Mouse (Mus musculus): Measurements from ENCODE around the gene Tmem89.

Tmem89 gene

GRCm38 (mm10) chr9:108914491-108914890, at the start of gene Tmem89:
Gene Tmem89 (plus strand): TSS chr9:108914619.
- DNase-seq (ENCODE audit: low spot score in 2 of 2): peak; percentile 41 to 45

DNA sequence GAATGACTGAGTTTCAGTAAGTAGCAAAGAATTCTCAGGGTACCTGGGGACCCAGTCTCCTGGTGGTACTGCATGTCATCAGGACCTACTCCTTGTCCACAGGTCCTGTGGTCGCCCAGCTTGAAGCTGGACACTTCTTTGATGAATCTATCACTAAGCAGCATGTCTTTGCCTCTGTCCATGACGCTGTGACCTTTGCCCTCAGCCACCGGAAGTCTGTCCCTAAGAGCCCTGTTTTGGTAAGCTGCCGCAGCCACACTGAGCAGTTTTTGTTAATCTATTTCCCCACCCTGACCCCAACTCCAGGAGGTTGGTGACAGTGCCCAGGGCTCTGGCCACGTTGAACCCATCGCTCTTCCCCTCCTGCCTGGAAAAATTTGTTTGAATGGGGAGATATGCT, 2.1 kb upstream of the Tmem89 start:
- no peak for DNase-seq (ENCODE audit: low spot score in 2 of 2)

DNA sequence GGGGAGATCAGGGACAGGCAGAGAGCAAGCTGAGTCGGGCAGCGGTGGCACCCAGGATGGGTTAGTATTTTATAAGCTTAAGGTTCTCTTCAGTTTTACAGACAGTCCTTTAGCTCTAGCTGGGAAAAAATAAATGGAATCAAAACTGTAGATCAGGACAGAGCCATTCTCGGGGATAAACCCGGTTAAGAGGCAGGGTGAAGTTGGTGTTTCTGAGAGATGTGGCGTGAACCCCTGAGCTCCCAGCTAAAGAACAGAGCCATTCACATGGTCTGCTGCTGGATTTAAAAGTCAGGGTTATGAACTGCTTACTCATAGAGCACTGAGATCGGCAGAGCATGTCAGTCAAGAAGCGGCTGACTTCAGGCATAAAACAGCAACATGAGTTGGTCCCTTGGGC, 1.3 kb upstream of the Tmem89 start:
- no peak for DNase-seq (ENCODE audit: low spot score in 2 of 2)

- no peak for DNase-seq (ENCODE audit: low spot score in 2 of 2)
These were observed 798 bp upstream of the Tmem89 start for GRCm38 (mm10) chr9:108913621-108914020.

DNA sequence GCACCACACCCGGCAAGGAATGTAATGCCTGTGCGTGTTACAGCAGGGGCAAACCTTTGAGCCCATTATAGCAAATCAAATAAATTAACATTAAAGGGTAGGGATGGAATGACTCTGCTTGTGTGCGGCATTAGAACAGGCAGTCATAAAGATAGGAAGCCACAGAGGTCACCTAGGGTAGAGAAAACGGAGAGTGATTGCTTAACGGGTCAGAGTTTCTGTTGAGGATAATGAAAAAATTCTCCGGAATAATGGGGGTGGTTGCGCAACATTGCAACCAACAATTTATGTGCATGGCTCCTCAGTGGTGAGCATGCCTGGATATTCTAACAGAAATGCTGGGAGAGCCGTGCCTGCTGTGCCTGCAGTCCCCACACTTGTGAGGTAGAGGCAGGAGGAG, 11.5 kb downstream of the Tmem89 start:
- no peak for DNase-seq (ENCODE audit: low spot score in 2 of 2)

GRCm38 (mm10) chr9:108928424-108928823, 14.0 kb downstream of the Tmem89 start:
- no peak for DNase-seq (ENCODE audit: low spot score in 2 of 2)

- DNase-seq (ENCODE audit: low spot score in 2 of 2): no peak
These were observed 21.6 kb downstream of the Tmem89 start for GRCm38 (mm10) chr9:108935991-108936390.

DNA sequence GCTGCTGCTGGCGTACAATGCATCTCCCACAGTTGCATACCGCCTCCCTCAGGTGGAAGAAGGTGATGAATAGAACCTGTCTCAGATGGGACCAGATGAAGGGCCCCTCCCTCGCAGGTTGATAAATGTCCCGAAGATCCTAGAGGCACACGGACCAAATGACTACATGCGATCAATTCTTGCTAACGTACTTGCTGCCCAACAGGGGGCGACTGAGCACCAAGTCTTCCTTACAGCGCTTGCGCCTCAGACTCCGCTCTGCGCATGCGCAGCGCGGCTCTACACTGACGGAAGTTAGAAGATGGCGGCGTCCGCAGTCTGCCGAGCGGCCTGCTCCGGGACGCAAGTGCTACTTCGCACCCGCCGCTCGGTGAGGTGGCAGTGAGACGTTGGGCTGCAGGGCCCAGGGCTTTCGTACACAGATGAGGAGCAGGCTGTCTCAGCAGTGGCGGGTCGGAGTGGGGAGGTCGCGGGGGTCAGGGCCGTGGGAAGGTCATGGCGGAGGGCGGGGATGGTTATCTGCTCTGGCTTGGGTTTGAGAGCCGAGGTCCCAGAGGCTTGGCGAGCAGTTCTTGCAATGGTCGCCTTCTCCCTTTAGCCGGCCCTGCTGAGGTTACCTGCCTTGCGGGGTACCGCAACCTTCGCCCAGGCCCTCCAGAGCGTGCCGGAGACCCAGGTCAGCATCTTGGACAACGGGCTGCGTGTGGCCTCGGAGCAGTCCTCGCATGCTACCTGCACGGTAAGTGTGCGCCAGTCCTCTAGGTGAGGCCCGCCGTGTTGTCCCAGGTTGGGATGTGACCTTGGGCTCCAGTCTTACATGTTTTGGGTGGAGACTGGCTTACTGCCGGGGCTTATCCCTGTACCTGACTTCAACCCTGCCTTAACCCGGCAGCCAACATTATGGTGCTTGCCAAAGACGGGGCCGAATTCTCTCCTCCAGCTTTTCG, 22.3 kb downstream of the Tmem89 start, which contains the start of gene Uqcrc1:
Gene Uqcrc1 (plus strand): TSS at position 216 of the 947 bp plus-strand sequence.
- DNase-seq (ENCODE audit: low spot score in 2 of 2): peak; percentile 89 to 90

GRCm38 (mm10) chr9:108945111-108945510, 30.7 kb downstream of the Tmem89 start:
- DNase-seq (ENCODE audit: low spot score in 2 of 2): no peak

GRCm38 (mm10) chr9:108945608-108946007, 31.2 kb downstream of the Tmem89 start:
- DNase-seq (ENCODE audit: low spot score in 2 of 2): no peak

GRCm38 (mm10) chr9:108949231-108949966, 35.0 kb downstream of the Tmem89 start:
- DNase-seq (ENCODE audit: low spot score in 2 of 2): no peak

DNA sequence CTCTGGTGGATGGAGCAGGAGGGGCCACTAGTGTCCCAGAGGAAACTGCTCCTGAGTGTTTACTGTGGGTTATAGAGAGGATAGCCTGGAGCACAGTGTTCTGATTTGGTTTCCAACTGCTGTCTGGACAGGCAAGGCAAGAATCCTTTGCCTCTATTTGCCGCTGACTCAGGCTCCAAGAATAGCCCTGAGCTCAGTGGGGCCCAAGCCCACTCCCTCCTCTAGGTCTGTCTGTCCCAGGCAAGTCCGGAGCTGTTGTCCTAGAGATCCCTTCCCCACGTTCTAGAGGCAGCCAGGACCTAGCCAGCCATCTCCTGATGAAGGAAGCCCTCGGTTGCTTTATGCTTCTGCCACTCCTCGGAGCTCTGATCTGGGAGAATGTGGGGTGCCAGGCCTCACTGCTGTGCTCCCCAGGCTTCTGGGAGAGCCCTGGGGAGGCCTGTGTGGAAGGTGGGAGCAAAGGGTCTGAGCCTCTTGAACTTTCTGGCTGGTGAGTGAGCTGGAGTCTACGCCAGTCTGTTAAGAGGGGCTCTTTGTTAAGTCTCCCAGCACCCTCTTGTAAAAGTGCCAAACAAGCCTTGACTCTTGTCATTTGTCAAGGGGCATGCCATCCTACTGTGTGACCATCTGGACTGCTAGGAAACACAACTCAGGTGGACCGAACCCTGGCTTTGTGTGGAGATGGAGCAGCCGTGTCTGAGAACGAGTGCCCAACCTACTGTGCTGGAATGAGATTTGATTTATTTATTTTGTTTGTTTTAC, 35.7 kb downstream of the Tmem89 start:
- DNase-seq (ENCODE audit: low spot score in 2 of 2): no peak

DNA sequence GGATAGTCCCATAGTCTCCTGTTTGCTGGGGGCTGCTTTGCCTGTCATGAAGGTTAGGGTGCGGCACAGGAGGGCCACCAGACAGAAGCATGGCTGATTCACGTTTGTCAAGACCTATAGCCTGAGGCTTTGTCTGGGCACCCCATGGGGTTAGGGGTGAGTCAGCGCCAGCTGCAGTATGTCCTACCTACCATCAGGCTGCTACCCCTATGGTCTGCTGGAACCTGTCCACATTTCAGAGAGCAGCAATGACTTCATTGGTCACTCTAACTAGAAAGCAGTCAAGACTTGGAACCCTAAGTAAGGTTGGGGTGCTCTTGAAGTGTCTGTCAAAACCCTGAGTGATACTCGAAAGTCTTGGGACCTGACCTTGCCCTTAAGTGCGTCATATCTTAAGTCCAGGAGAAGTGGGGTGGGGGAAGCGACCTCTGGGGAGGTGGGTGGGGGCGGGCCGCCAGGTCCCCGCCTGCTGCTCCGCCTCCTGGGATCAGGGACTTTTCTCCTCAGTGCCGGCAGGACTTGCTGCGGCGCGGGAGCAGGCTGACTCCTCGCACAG, 38.7 kb downstream of the Tmem89 start, which contains the start of gene Col7a1:
Gene Col7a1 (plus strand): TSS at position 506 of the 556 bp plus-strand sequence.
- DNase-seq (ENCODE audit: low spot score in 2 of 2): no peak

DNA sequence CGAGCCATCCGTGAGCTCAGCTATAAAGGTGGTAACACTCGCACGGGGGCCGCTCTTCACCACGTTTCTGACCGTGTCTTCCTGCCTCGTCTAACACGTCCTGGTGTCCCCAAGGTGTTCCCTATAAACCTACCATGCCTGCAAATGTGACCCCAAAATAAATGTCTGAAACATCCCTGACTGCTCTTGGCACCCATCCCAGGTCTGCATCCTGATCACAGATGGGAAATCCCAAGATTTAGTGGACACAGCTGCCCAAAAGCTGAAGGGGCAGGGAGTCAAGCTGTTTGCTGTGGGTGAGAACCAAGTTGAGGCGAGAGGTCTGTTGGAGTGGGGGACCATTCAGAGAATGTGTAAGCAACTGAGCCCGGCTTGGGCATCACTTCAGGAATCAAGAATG, 40.8 kb downstream of the Tmem89 start:
- DNase-seq (ENCODE audit: low spot score in 2 of 2): no peak

DNA sequence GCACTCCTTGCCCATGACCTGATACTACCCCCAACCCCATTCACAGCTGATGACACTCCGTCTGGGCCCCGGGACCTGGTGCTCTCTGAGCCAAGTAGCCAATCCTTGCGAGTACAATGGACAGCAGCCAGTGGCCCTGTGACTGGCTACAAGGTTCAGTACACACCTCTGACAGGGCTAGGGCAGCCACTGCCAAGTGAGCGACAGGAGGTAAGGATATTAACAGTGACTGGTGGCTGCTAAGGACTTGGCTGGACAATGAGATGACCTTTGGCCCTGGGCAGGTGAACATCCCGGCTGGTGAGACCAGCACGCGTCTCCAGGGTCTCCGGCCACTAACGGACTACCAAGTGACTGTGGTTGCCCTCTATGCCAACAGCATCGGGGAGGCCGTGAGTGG, 41.4 kb downstream of the Tmem89 start:
- no peak for DNase-seq (ENCODE audit: low spot score in 2 of 2)

GRCm38 (mm10) chr9:108963577-108963976, 49.2 kb downstream of the Tmem89 start:
- DNase-seq (ENCODE audit: low spot score in 2 of 2): no peak

DNA sequence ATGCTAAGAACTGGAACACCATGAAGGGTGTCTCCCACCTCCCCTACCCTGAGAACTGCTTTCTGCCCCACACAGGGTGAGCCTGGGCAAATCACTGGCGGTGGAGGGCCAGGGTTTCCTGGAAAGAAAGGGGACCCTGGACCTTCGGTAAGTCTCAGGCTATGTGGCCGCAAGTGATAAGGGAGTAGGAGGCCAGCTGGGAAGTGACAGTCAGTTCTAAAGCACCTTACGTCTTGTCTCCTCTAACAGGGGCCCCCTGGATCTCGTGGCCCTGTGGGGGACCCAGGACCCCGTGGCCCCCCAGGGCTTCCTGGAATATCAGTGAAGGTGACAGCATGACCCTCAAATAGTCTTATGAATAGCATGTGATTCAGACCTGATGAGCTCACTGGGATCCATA, 49.9 kb downstream of the Tmem89 start:
- DNase-seq (ENCODE audit: low spot score in 2 of 2): no peak

All from right cerebral cortex, postnatal 36 days (tissue).